Mouse (Mus musculus): Measurements from ENCODE around the gene Mettl21c. TPM values are rescaled to one million over a fixed set of nuclear protein-coding genes. Genes with fewer than 3 reads are reported as not detected.
A peak's percentile ranks its signal among the peaks of the same experiment; 100 is the strongest.

The Mettl21c gene
- total and polyA plus RNA-seq, 2 experiments from 2014 or later = 0.29 TPM; not detected in 1

DNA sequence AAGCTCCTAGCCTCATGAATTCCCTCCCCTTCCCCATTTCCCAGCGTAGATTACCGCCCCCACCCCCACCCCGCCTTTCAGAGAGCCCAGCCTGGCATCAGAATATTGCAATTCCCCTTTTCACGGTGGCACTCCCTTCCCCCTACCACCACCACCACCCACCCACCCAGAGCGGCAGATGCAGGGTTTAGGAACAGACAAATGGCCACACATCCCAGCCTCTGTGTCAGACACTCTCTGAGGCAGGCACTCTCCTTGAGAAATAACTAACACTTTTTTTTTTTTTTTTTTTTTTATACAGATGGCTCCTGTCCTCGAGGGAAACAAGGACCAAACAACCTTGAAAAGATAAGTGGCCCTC is 22.7 kb upstream of the Mettl21c start:
- Histone ChIP-seq H3K4me2 (ENCODE audit: low read depth, low read length) (peak overlapping the region; percentile 87), H3K9ac (replicated peaks; ENCODE audit: low read depth, low read length) (peak overlapping the region; percentile 62), H3K4me1 (ENCODE audit: control insufficient read depth, insufficient read depth) (no peaks in the 10 kb centered on the region), H3K27me3 (ENCODE audit: control insufficient read depth, insufficient read depth, low read length) (no peaks in the 10 kb centered on the region), H3K4me3 (ENCODE audit: low read depth, low read length) (peak overlapping the region; percentile 64), H3K9me3 (replicated peaks; ENCODE audit: control insufficient read depth, low read length) (no peaks in the 10 kb centered on the region), H3K27ac (ENCODE audit: low read depth) (no peak overlapping the region), H3K36me3 (replicated peaks; ENCODE audit: control insufficient read depth, insufficient read depth, low read length) (no peaks in the 10 kb centered on the region)
- 2% methylated on average over 6 of the region's 6 CpGs for WGBS
- DNase-seq (ENCODE audit: low spot score) = no peak
- peak; percentile 30; the same call in 1 of the 2 replicates for ATAC-seq (ENCODE audit: insufficient read depth, low read depth)
- TF ChIP-seq CTCF (IDR thresholded peaks at IDR 0.05; ENCODE audit: low read depth) (no peak), EP300 (IDR thresholded peaks at IDR 0.05; ENCODE audit: low read depth) (no peak)

DNA sequence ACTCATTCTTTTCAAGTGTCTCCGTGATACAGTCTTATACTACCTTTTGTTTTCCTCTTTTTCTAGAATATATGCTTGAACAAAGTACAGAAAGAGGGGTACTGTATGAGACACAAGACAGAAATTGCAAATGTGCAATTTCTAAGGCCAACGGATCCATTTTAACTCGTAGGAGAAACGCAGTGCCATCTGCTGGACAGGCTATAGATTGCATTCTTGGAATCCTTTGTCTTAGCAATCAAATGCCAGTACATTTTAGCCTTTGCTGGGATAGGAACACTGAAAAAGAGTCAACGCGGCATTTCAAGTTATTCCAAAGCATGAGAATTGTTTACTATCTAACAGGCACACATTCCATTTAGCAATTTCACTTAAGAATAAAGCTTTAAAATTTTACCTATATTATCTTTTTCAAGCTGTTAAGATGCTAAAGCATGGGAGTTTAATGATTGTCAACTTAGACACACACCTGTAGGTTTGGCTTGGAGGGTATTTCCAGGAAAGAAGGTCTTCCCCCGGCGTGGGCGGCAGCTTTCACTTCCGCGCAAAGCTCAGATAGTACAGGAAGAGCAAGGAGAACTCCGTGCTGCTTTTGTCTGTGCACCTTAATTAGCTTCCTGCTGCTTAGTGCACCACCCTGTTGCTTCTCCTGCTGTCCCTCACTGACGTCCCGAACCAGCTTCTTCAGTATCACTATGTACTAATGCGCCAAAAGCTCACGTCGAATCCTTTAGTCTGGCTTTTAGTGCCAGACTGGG is 22.1 kb upstream of the Mettl21c start:
- H3K9ac ChIP-seq (replicated peaks; ENCODE audit: low read depth, low read length) = peak overlapping the region; percentile 62
- no peak overlapping the region for H3K27ac ChIP-seq (ENCODE audit: low read depth)
- WGBS = under 1% methylated on average over 17 of the region's 17 CpGs
- no peaks in the 10 kb centered on the region for H3K9me3 ChIP-seq (replicated peaks; ENCODE audit: control insufficient read depth, low read length)
- no peaks in the 10 kb centered on the region for H3K36me3 ChIP-seq (replicated peaks; ENCODE audit: control insufficient read depth, insufficient read depth, low read length)
- peak overlapping the region; percentile 64 for H3K4me3 ChIP-seq (ENCODE audit: low read depth, low read length)
- ATAC-seq (ENCODE audit: insufficient read depth, low read depth) (peak; percentile 57; the same call in 1 of the 2 replicates), DNase-seq (ENCODE audit: low spot score) (peak; percentile 73)
- no peaks in the 10 kb centered on the region for H3K4me1 ChIP-seq (ENCODE audit: control insufficient read depth, insufficient read depth)
- no peaks in the 10 kb centered on the region for H3K27me3 ChIP-seq (ENCODE audit: control insufficient read depth, insufficient read depth, low read length)
- TF ChIP-seq CTCF (IDR thresholded peaks at IDR 0.05; ENCODE audit: low read depth) (peak; percentile 85), EP300 (IDR thresholded peaks at IDR 0.05; ENCODE audit: low read depth) (no peak)
- H3K4me2 ChIP-seq (ENCODE audit: low read depth, low read length) = peak overlapping the region; percentile 87

DNA sequence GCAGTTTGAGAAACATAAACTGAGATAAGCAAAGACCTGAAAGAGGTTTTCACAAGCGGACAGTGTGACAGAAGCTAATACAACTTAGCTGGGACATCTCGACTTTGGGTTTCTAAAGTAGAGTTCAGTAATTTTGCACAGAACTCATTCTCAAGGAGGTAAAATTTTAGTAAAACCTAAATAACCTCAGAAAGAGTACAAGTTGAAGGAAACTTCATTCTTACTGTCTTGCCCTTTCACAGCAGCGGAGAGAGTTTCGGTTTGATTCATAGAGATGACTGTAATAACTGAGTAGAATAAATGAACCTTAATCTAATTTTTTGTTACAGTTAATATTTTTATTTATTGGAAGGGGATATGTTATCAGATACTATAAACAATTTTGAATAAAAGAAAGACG is 13.1 kb upstream of the Mettl21c start:
- Histone ChIP-seq H3K27ac (ENCODE audit: low read depth) (no peak overlapping the region), H3K9ac (replicated peaks; ENCODE audit: low read depth, low read length) (no peak overlapping the region), H3K4me1 (ENCODE audit: control insufficient read depth, insufficient read depth) (no peaks in the 10 kb centered on the region), H3K9me3 (replicated peaks; ENCODE audit: control insufficient read depth, low read length) (no peaks in the 10 kb centered on the region), H3K4me2 (ENCODE audit: low read depth, low read length) (no peak overlapping the region), H3K36me3 (replicated peaks; ENCODE audit: control insufficient read depth, insufficient read depth, low read length) (no peaks in the 10 kb centered on the region), H3K4me3 (ENCODE audit: low read depth, low read length) (no peak overlapping the region), H3K27me3 (ENCODE audit: control insufficient read depth, insufficient read depth, low read length) (no peaks in the 10 kb centered on the region)
- 78% methylated on average over 5 of the region's 5 CpGs for WGBS
- no peak for ATAC-seq (ENCODE audit: insufficient read depth, low read depth)
- no peak for TF ChIP-seq CTCF (IDR thresholded peaks at IDR 0.05; ENCODE audit: low read depth)
- TF ChIP-seq EP300 (IDR thresholded peaks at IDR 0.05; ENCODE audit: low read depth) = no peak
- DNase-seq (ENCODE audit: low spot score) = no peak

DNA sequence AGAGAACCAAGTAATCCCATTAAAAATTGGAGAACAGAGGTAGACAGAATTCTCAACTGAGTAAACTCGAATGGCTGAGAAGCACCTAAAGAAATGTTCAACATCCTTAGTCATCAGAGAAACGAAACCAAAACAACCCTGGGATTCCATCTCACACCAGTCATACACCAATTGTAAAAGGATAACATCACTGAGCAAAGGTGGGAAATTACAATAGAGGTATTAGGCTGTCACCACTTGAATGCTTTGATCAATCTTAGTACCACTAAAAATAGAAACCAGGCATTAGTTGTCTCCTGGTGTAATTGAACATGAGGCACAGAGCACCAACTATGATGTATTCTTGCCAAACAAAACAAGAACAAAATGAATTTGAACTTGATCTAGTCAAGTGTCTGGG is 12.4 kb upstream of the Mettl21c start:
- no peak for DNase-seq (ENCODE audit: low spot score)
- WGBS = 51% methylated on average over 2 of the region's 2 CpGs
- no peak for ATAC-seq (ENCODE audit: insufficient read depth, low read depth)
- TF ChIP-seq CTCF (IDR thresholded peaks at IDR 0.05; ENCODE audit: low read depth) = no peak
- no peak for TF ChIP-seq EP300 (IDR thresholded peaks at IDR 0.05; ENCODE audit: low read depth)
- H3K9ac ChIP-seq (replicated peaks; ENCODE audit: low read depth, low read length) = no peak overlapping the region
- H3K4me1 ChIP-seq (ENCODE audit: control insufficient read depth, insufficient read depth) = no peaks in the 10 kb centered on the region
- no peak overlapping the region for H3K27ac ChIP-seq (ENCODE audit: low read depth)
- H3K4me2 ChIP-seq (ENCODE audit: low read depth, low read length) = no peak overlapping the region
- H3K36me3 ChIP-seq (replicated peaks; ENCODE audit: control insufficient read depth, insufficient read depth, low read length) = no peaks in the 10 kb centered on the region
- no peaks in the 10 kb centered on the region for H3K9me3 ChIP-seq (replicated peaks; ENCODE audit: control insufficient read depth, low read length)
- no peaks in the 10 kb centered on the region for H3K27me3 ChIP-seq (ENCODE audit: control insufficient read depth, insufficient read depth, low read length)
- no peak overlapping the region for H3K4me3 ChIP-seq (ENCODE audit: low read depth, low read length)

DNA sequence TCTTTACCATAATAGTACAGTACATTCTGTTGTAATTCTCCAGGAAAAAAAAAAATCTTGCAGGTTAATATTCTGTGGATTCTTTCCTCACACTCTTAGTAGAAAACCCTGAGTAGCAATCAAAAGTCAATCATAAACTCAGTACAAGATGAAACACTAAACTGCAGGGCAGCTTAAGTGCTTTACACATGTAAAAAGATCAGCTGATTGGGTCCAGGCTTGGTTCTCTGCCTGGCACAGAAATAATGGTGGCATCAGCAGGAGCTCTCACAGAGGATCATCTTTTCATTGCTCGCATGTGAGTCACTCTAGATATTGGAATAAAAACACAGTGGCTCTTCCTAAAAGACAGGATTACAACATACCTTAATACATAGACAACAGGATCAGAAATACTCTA is 7.8 kb upstream of the Mettl21c start:
- Histone ChIP-seq H3K4me3 (ENCODE audit: low read depth, low read length) (no peak overlapping the region), H3K4me2 (ENCODE audit: low read depth, low read length) (no peak overlapping the region), H3K9me3 (replicated peaks; ENCODE audit: control insufficient read depth, low read length) (no peaks in the 10 kb centered on the region), H3K36me3 (replicated peaks; ENCODE audit: control insufficient read depth, insufficient read depth, low read length) (no peaks in the 10 kb centered on the region), H3K27me3 (ENCODE audit: control insufficient read depth, insufficient read depth, low read length) (no peaks in the 10 kb centered on the region), H3K27ac (ENCODE audit: low read depth) (no peak overlapping the region), H3K4me1 (ENCODE audit: control insufficient read depth, insufficient read depth) (no peaks in the 10 kb centered on the region), H3K9ac (replicated peaks; ENCODE audit: low read depth, low read length) (no peak overlapping the region)
- DNase-seq (ENCODE audit: low spot score) = no peak
- no peak for ATAC-seq (ENCODE audit: insufficient read depth, low read depth)
- TF ChIP-seq CTCF (IDR thresholded peaks at IDR 0.05; ENCODE audit: low read depth) = no peak
- TF ChIP-seq EP300 (IDR thresholded peaks at IDR 0.05; ENCODE audit: low read depth) = no peak
- 77% methylated on average over 1 of the region's 1 CpGs for WGBS

DNA sequence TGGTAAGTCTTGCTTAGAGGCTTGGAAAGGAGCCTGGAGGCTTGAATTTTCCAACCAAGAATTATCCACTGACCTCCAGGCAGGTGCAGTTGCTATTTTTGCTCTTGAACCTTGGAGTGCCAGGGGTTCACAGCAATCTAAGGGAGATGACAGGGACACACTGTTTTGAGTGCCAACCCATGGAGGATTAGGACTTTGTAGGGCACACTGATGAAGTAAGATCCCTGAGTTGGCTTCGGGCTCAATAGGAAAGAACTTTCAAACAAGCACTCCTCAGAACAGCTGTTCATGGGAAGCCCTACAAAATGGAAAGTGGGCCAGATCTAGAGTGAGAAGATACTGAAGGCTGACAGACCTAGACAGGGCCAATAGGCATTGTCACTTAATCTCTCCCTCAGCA is 2.8 kb upstream of the Mettl21c start:
- ATAC-seq (ENCODE audit: insufficient read depth, low read depth) (no peak), DNase-seq (ENCODE audit: low spot score) (no peak)
- H3K9ac ChIP-seq (replicated peaks; ENCODE audit: low read depth, low read length) = no peak overlapping the region
- no peak overlapping the region for H3K27ac ChIP-seq (ENCODE audit: low read depth)
- no peaks in the 10 kb centered on the region for H3K9me3 ChIP-seq (replicated peaks; ENCODE audit: control insufficient read depth, low read length)
- TF ChIP-seq CTCF (IDR thresholded peaks at IDR 0.05; ENCODE audit: low read depth) = no peak
- TF ChIP-seq EP300 (IDR thresholded peaks at IDR 0.05; ENCODE audit: low read depth) = no peak
- WGBS = 79% methylated on average over 1 of the region's 1 CpGs
- H3K27me3 ChIP-seq (ENCODE audit: control insufficient read depth, insufficient read depth, low read length) = no peaks in the 10 kb centered on the region
- H3K4me2 ChIP-seq (ENCODE audit: low read depth, low read length) = no peak overlapping the region
- no peak overlapping the region for H3K4me3 ChIP-seq (ENCODE audit: low read depth, low read length)
- H3K4me1 ChIP-seq (ENCODE audit: control insufficient read depth, insufficient read depth) = no peaks in the 10 kb centered on the region
- H3K36me3 ChIP-seq (replicated peaks; ENCODE audit: control insufficient read depth, insufficient read depth, low read length) = no peaks in the 10 kb centered on the region
